Mouse (Mus musculus) erythroblast, adult 5-6 weeks (primary cell): Measurements from ENCODE around the gene Gm21976. TPM values are rescaled to one million over a fixed set of nuclear protein-coding genes. Genes with fewer than 3 reads are reported as not detected.

Experiments
- ATAC-seq: replicated peaks from 2 replicates; pipeline ENCODE4 v1.8.0; 2016; ENCODE audit warnings: moderate number of reproducible peaks, mild to moderate bottlenecking, moderate TSS enrichment, inconsistent platforms; ENCODE audit not compliant: poor library complexity, low FRiP score, severe bottlenecking
- total RNA-seq, 2 experiments: library from RNA; stranded (forward) in 1 of 2; stranded (reverse) in 1 of 2; fragments of 150-400 nt in 1 of 2; fragments of 200-764, 138-1000 nt in 1 of 2; gene quantifications; 2 replicates each; pipeline versions ENCODE4 v1.2.3 to v1.2.4; 2015 to 2017; ENCODE audit warnings: low replicate concordance in 2 of 2

Gm21976 gene
- total RNA-seq (2015; ENCODE audit: low replicate concordance), result not detected in 2 replicates
- not detected in 2 replicates for total RNA-seq (2017; ENCODE audit: low replicate concordance)

GRCm38 (mm10) chr13:98279686-98280085 is at the start of gene Gm21976:
Gene Gm21976 (plus strand): TSS chr13:98279887.
- no peak for ATAC-seq

DNA sequence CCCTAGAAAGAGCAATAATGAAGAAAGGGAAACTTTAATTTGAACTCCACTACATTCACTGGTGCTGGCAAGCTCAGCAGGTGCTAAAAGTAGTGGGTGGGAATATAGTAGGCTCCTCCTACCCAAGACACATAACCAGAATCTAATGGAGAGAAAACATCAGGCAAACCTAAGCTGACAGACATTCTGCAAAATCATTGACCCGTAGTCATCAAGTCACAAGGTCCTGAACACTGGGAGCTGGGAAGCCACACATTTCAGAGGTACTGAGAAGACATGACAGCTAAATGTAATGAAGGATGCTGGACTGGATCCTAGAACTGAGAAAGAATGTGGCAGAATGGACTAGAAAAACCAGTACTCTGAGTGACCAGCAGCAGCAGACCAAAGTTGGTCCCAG is 49.2 kb upstream of the Gm21976 start:
- ATAC-seq, result no peak

DNA sequence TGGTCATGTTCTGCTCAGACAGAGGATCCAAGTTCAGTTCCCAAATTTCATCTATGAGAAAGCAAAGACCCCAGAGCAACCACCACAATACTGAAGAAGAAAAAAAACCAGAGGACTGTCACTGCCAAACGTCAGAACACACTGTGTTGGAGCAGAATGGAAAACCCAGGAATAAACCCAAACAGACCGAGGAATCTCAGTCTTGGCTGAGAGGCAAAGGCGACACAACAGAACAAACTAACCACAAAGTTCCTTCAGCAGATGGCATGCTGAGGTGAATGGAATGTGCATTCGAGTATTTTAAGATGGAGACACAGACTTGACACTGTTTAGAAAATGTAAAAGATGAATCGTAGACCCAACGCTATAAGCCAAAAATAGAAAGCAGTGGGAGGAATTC is 44.2 kb upstream of the Gm21976 start:
- no peak for ATAC-seq

GRCm38 (mm10) chr13:98239978-98240641 is 39.6 kb upstream of the Gm21976 start:
- peak; percentile 76 for ATAC-seq

DNA sequence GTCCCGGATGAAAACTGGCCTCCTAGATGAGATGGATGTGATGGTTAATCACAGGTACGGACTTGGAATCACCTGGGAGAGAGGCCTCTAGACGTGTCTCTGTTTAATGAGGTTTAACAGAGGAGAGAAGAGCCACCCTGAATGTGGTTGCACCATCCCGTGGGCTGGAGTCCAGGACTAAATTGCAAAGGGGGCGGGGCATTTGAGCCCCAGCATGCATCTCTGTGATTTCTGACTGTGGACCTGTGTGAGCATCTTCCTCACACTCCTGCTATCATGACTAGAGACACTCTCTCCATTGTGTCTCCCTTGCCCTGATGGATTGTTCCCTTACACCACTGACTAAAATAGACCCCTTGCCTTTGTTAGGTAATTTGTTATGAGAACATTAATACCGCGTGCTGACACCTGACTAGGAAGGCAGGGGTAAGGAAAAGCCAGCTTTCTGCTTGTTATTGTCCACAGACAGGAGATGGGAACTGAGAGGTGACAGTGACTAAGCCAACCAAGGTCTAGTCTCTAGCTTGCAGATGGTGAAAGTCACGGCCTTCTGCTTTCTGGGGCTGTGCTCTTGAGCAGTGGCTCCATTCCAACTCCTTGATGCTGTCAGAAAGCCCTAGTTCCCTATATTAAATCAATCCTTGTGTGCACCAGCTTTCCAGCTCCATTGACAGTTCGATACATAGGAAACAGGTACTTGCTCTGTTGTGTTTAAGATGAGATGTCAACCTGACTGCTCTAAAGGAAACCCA is 38.0 kb upstream of the Gm21976 start:
- ATAC-seq, result no peak

DNA sequence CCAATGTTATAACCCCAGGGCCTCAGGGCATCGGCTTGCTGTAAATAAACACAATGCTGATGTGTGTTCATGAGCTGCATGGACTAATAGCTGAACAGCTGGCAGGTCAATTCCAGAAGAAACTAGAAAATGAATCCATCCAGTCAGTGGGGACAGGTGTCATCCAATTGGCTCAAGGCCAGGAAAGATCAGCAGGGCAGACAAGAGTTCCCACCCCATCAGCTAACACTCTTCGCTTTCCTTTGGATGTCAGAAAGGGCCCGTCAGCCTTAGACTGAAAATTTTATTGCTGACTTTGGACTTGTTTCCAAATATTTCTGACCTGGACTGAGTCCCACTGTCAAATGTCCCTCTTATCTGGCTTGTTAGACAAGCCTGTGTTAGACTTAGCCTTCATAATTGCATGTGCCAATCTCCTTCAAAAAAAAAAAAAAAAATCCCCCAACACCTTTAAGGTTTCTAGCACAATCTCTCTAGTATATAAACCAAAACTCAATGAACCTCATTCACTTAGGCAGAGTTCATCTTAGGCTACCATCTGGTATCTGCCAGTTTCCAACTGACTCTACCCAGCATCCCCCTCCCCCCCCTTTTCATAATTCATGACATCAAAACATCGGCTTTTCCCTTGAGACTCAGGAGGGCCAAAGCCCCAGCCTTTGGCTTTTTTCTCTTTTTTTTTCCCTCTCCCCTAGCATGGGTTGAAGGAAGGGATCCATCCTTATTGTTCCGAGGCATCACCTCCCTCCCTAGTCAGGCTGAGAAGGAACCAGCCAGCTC is 34.9 kb upstream of the Gm21976 start:
- ATAC-seq, result 0 out of 2 replicates have a peak, but pooled peaks have one; percentile 30

- no peak for ATAC-seq
Measured at GRCm38 (mm10) chr13:98245386-98245785, 34.3 kb upstream of the Gm21976 start.

- ATAC-seq, result no peak
Measured at GRCm38 (mm10) chr13:98249594-98249993, 30.1 kb upstream of the Gm21976 start.

GRCm38 (mm10) chr13:98254921-98255320 is 24.8 kb upstream of the Gm21976 start:
- ATAC-seq, result no peak

DNA sequence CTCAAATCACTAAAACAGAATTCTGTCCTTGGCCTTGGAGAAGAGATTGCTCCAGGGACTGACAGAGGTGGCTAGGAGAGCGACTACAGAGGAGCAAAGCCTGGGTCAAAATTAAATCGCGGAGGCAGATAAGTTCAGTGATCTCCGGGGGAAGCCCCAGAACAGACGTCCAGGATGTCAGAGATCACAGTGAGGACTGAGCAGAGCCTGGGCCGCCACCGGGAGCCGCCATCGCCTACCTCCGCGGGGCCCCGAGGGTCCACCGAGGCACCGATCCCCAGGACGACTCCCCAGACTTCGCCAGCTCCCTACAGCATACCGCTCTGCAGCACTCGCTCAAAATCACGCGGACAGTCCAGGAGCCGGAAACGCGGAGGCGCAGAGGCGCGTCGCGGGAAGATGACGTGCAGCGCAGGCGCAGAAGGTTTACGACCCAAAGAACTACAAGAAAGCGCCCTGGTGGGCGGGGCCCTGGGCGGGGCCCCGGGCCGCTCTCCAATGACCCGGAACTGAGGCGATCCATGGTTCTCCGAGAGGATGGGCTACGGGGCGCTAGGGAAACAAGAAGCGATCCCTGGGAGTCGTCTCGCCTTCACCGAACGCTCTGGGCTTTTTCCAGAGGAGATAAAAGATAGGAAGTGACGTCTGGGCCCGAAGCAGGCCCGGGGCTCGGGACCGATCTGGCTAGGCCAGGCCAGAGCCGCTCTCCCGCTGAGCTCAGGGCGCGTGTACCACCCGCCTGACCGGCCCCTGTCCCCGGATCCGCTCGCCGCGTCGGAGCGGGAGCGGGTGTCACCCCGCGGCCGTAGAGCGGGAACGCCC is 16.8 kb upstream of the Gm21976 start, which contains the start of the genes Utp15 and Ankra2:
Gene Utp15 (minus strand): TSS at position 406 of the 822 bp plus-strand sequence.
Gene Ankra2 (plus strand): TSS at position 439 of the 822 bp plus-strand sequence.
- ATAC-seq, result peak; percentile 96

DNA sequence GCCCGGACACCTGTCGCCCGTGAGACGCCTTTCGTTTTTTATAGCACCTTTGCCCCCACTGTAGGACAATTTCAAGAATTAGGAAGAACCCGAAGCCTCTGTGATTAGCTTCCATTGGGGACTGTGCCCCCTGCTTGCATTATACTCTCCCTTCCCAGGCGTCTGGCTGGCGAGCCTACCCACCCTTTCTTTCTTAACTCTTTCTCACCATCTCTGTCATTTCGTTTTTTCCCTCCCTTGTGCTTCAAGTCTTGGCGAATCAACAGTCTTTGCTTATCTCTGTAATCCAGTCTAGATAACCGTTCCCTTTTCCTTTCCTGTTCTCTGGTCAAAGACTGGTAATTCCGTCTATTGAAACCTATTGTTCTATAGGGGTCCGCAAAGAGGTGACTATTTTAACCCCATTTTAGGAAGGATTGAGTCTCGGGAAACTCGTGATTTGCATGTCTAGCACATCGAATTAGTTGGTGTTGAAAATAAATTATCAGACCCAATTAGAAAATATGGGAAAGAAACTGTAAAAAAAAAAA is 16.2 kb upstream of the Gm21976 start:
- ATAC-seq, result peak; percentile 18; the same call in 1 of the 2 replicates

DNA sequence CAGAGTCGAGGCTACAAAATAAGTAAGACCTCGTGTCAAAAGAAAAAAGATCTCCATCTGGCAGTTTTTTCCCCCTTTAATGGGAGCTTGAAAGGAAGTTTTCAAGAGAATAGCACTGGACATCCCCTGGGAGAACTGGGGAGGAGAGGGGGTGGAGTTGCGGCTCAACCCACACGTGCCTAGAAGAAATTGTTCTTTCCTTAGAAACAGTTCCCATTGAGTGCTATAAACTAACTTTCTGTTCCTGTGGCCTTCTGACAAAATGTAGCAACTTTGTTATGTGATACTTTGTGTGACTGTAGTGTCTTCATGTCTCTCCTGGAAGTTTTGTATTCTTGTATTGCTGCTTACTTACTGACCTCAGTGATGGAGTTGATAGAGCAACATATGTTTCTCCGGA is 15.6 kb upstream of the Gm21976 start:
- ATAC-seq, result no peak

GRCm38 (mm10) chr13:98274023-98274422 is 5.7 kb upstream of the Gm21976 start:
- ATAC-seq, result no peak

- ATAC-seq, result no peak
Measured at GRCm38 (mm10) chr13:98275646-98276045, 4.0 kb upstream of the Gm21976 start.

- no peak for ATAC-seq
Measured at GRCm38 (mm10) chr13:98276253-98276652, 3.4 kb upstream of the Gm21976 start.

DNA sequence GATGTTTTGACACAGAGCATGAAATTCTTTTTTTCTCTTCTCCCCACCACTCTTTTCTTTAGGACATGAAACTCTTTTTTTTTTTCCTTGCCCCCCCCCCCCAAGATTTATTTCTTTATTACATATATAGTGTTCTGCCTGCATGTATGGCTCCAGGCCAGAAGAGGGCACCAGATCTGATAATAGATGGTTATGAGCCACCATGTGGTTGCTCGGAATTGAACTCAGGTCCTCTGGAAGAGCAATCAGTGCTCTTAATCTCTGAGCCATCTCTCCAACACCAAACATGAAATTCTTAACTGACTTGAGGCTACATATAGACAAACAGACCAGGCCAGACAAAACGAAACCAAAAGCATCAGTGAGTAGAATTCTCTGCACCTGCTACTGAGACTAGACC is 2.2 kb upstream of the Gm21976 start:
- no peak for ATAC-seq

- no peak for ATAC-seq
Measured at GRCm38 (mm10) chr13:98280990-98281650, 1.4 kb downstream of the Gm21976 start.

GRCm38 (mm10) chr13:98290719-98291118 is 11.0 kb downstream of the Gm21976 start:
- ATAC-seq, result no peak

GRCm38 (mm10) chr13:98291712-98292111 is 12.0 kb downstream of the Gm21976 start:
- no peak for ATAC-seq
